Mouse (Mus musculus): ENCODE measurements around the gene Baz2b. TPM values are rescaled to one million over a fixed set of nuclear protein-coding genes. Genes with fewer than 3 reads are reported as not detected.

The Baz2b gene
- polyA plus RNA-seq, 1 experiment from 2014 or later = 33.8 TPM

- peak within 1 kb of the TSS; percentile 84 for H3K9ac ChIP-seq (ENCODE audit: low read depth, low read length)
- H3K27ac ChIP-seq (ENCODE audit: low read depth, low read length) = peak within 1 kb of the TSS; percentile 86
- H3K27me3 ChIP-seq (replicated peaks; ENCODE audit: control insufficient read depth, insufficient read depth, low read length) = no peaks in the 10 kb centered on the region
- H3K36me3 ChIP-seq (ENCODE audit: control insufficient read depth, insufficient read depth) = no peaks in the 10 kb centered on the region
- peak; percentile 60 for TF ChIP-seq CTCF (IDR thresholded peaks at IDR 0.05; ENCODE audit: low read depth)
- peak within 1 kb of the TSS; percentile 76 for H3K4me2 ChIP-seq (replicated peaks; ENCODE audit: low read depth)
- no peaks in the 10 kb centered on the region for H3K4me1 ChIP-seq (replicated peaks; ENCODE audit: control insufficient read depth, insufficient read depth, low read length)
- peak within 1 kb of the TSS; percentile 81 for H3K4me3 ChIP-seq (ENCODE audit: low read depth, low read length)
- 2% methylated on average over 57 of the region's 57 CpGs for whole genome bisulfite sequencing
- no peaks in the 10 kb centered on the region for H3K9me3 ChIP-seq (ENCODE audit: control insufficient read depth)
- ATAC-seq = peak; percentile 97
Measured at GRCm38 (mm10) chr2:59881831-59882741, 327.6 kb downstream of the Baz2b start, which contains the start of gene Wdsub1. TSS of gene Wdsub1 (minus strand) at chr2:59882591.

- ATAC-seq = no peak
Measured at GRCm38 (mm10) chr2:59881404-59881803, 328.2 kb downstream of the Baz2b start.

GRCm38 (mm10) chr2:59878221-59878620 lies 331.4 kb downstream of the Baz2b start:
- no peaks in the 10 kb centered on the region for H3K4me1 ChIP-seq (replicated peaks; ENCODE audit: control insufficient read depth, insufficient read depth, low read length)
- WGBS = 71% methylated on average over 19 of the region's 19 CpGs
- no peak overlapping the region for H3K4me3 ChIP-seq (ENCODE audit: low read depth, low read length)
- no peak for TF ChIP-seq CTCF (IDR thresholded peaks at IDR 0.05; ENCODE audit: low read depth)
- H3K9me3 ChIP-seq (ENCODE audit: control insufficient read depth) = no peaks in the 10 kb centered on the region
- H3K27me3 ChIP-seq (replicated peaks; ENCODE audit: control insufficient read depth, insufficient read depth, low read length) = no peaks in the 10 kb centered on the region
- no peak for ATAC-seq
- no peak overlapping the region for H3K9ac ChIP-seq (ENCODE audit: low read depth, low read length)
- H3K27ac ChIP-seq (ENCODE audit: low read depth, low read length) = no peak overlapping the region
- 0 out of 2 replicates have a peak, but pooled peaks cover 5% of the 10 kb centered on the region for H3K36me3 ChIP-seq (ENCODE audit: control insufficient read depth, insufficient read depth)
- 0 out of 2 replicates have a peak overlapping the region, but pooled peaks have one; percentile 4 for H3K4me2 ChIP-seq (replicated peaks; ENCODE audit: low read depth)

More at GRCm38 (mm10) chr2:59881404-59881803, 328.2 kb downstream of the Baz2b start:
- 62% methylated on average over 6 of the region's 6 CpGs for WGBS
- Histone ChIP-seq H3K4me1 (replicated peaks; ENCODE audit: control insufficient read depth, insufficient read depth, low read length) (no peaks in the 10 kb centered on the region), H3K27me3 (replicated peaks; ENCODE audit: control insufficient read depth, insufficient read depth, low read length) (no peaks in the 10 kb centered on the region), H3K4me2 (replicated peaks; ENCODE audit: low read depth) (peak overlapping the region; percentile 76), H3K9me3 (ENCODE audit: control insufficient read depth) (no peaks in the 10 kb centered on the region), H3K36me3 (ENCODE audit: control insufficient read depth, insufficient read depth) (no peaks in the 10 kb centered on the region), H3K9ac (ENCODE audit: low read depth, low read length) (peak overlapping the region; percentile 84; the same call in 1 of the 2 replicates), H3K4me3 (ENCODE audit: low read depth, low read length) (peak overlapping the region; percentile 81), H3K27ac (ENCODE audit: low read depth, low read length) (no peak overlapping the region)
- no peak for TF ChIP-seq CTCF (IDR thresholded peaks at IDR 0.05; ENCODE audit: low read depth)

GRCm38 (mm10) chr2:59877335-59877734 lies 332.3 kb downstream of the Baz2b start:
- H3K36me3 ChIP-seq (ENCODE audit: control insufficient read depth, insufficient read depth) = peaks cover 11% of the 10 kb centered on the region; the same call in 1 of the 2 replicates
- H3K4me3 ChIP-seq (ENCODE audit: low read depth, low read length) = no peak overlapping the region
- ATAC-seq = no peak
- H3K4me1 ChIP-seq (replicated peaks; ENCODE audit: control insufficient read depth, insufficient read depth, low read length) = no peaks in the 10 kb centered on the region
- no peak for TF ChIP-seq CTCF (IDR thresholded peaks at IDR 0.05; ENCODE audit: low read depth)
- no peak overlapping the region for H3K27ac ChIP-seq (ENCODE audit: low read depth, low read length)
- no peak overlapping the region for H3K4me2 ChIP-seq (replicated peaks; ENCODE audit: low read depth)
- H3K27me3 ChIP-seq (replicated peaks; ENCODE audit: control insufficient read depth, insufficient read depth, low read length) = no peaks in the 10 kb centered on the region
- H3K9ac ChIP-seq (ENCODE audit: low read depth, low read length) = no peak overlapping the region
- WGBS = 89% methylated on average over 4 of the region's 4 CpGs
- no peaks in the 10 kb centered on the region for H3K9me3 ChIP-seq (ENCODE audit: control insufficient read depth)

GRCm38 (mm10) chr2:59876482-59876881 lies 333.2 kb downstream of the Baz2b start:
- Histone ChIP-seq H3K4me3 (ENCODE audit: low read depth, low read length) (no peak overlapping the region), H3K4me1 (replicated peaks; ENCODE audit: control insufficient read depth, insufficient read depth, low read length) (no peaks in the 10 kb centered on the region), H3K27ac (ENCODE audit: low read depth, low read length) (no peak overlapping the region), H3K4me2 (replicated peaks; ENCODE audit: low read depth) (no peak overlapping the region), H3K36me3 (ENCODE audit: control insufficient read depth, insufficient read depth) (peaks cover 14% of the 10 kb centered on the region; the same call in 1 of the 2 replicates), H3K27me3 (replicated peaks; ENCODE audit: control insufficient read depth, insufficient read depth, low read length) (no peaks in the 10 kb centered on the region), H3K9me3 (ENCODE audit: control insufficient read depth) (no peaks in the 10 kb centered on the region), H3K9ac (ENCODE audit: low read depth, low read length) (no peak overlapping the region)
- TF ChIP-seq CTCF (IDR thresholded peaks at IDR 0.05; ENCODE audit: low read depth) = no peak
- ATAC-seq = no peak
- 94% methylated on average over 15 of the region's 15 CpGs for WGBS

- Histone ChIP-seq H3K9me3 (ENCODE audit: control insufficient read depth) (no peaks in the 10 kb centered on the region), H3K4me3 (ENCODE audit: low read depth, low read length) (no peak overlapping the region), H3K4me1 (replicated peaks; ENCODE audit: control insufficient read depth, insufficient read depth, low read length) (no peaks in the 10 kb centered on the region), H3K27ac (ENCODE audit: low read depth, low read length) (no peak overlapping the region), H3K9ac (ENCODE audit: low read depth, low read length) (no peak overlapping the region), H3K36me3 (ENCODE audit: control insufficient read depth, insufficient read depth) (peaks cover 14% of the 10 kb centered on the region; the same call in 1 of the 2 replicates), H3K27me3 (replicated peaks; ENCODE audit: control insufficient read depth, insufficient read depth, low read length) (no peaks in the 10 kb centered on the region), H3K4me2 (replicated peaks; ENCODE audit: low read depth) (no peak overlapping the region)
- WGBS = 88% methylated on average over 6 of the region's 6 CpGs
- no peak for ATAC-seq
- no peak for TF ChIP-seq CTCF (IDR thresholded peaks at IDR 0.05; ENCODE audit: low read depth)
Measured at GRCm38 (mm10) chr2:59870526-59870925, 339.1 kb downstream of the Baz2b start.
